Mouse (Mus musculus) right cerebral cortex, adult 18-20 months (tissue): ENCODE measurements around the gene Cabin1.

Experiments
- DNase-seq: peaks from one replicate; pipeline ENCODE4 v3.0.0; 2022; ENCODE audit warnings: mixed read lengths

Gene Cabin1

DNA sequence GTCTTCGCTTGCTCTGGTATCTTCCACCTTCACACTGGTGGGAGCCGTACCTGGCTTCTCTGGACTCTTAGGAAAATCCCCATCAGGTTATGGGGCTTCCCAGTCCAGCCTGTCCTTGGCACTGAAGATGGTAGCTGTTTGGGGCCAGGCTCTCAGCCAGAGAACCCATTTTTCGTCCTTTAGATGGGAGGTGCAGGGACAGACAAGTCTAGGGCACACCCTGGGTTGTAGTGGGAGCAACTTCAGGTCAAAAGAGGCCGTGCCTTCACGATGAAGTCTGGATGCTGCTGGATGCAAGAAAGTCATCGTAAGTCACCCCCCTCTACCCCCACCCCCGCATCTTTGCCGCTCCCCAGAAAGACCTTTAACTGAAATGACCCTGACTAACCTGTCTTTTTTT, 129.5 kb downstream of the Cabin1 start:
- no peak for DNase-seq

DNA sequence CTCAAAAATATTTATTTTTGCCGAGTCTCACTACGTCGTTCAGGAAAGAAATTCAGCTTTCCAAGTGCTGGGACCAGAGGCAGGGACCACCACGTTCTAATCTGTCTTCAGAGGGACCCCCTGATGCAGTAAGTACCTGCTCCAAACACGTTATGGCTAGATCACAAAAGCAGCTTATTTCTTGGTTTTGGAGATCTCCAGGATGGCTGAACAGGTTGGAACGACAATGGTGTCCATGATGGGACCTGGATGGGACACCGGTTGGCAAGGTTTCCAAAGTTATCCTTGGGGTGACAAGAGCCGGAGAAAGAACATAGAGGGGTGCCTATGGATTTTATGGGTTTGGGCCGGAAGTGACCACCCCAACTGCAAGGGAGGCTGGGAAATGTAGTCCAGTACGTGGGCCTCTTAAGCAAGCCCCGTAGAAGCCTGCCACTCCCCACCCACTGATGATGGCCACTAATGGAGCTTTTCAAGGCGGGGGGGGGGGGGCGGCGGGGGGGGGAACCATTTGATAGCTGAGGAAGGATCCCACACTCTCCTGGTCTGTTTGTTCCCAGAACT, 130.5 kb downstream of the Cabin1 start:
- no peak for DNase-seq

DNA sequence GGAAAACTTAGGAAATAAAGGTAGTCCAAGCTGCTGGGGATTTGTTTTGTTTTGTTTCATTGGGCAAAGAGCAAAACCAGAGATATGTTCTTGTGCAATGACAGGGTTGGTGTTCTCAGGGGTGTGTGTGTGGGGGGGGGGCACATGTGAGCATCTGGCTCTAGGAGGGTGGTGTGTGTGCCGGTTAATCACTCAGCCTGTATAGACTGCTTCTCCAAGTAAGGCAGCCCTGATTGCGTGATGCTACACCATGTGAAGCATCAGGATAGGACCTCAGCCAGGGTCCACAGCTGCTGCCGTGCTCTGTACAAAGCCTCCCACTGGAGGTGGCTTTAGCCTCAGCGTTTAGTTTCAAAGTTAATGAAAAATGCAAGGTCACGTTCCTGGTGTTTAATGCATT, 131.1 kb downstream of the Cabin1 start:
- no peak for DNase-seq

DNA sequence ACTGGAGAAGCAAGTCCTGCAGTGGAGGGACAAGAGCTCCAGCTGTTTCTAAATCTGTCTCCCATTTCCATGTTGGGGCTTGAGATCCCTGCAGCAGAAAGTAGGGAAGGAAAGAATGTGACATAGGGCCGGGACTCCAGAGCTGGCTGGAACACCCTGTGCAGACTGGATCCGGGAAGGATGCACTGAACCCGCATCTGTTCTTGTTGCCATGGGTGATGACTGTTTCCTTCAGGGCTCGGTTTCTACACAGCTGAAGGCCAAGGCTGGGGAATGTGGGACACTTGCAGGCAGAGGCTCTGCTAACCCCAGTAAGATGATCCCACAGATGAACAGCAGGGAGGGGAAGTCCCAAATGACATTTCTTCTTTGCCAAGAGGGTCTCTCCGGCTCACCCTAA, 131.5 kb downstream of the Cabin1 start:
- DNase-seq = no peak

DNA sequence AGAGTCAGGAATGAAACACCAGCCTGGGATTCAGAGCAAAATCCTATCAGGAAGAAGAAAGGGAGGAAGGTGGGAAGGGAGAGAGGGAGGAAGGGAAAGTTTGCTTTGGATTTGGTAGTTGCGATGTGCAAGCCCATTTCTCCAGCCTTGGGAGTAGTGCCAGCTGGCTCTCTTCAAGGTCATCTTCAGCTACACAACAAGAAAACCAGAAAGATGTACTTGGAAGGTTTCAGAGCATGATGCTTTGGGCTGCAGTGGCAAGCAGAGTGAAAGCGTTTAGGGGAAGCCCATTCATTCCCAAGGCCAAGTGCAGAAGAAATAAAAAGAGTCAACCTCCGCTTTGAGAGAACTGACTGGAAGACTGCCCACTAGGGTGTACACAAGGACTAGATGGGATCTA, 136.7 kb downstream of the Cabin1 start:
- no peak for DNase-seq

DNA sequence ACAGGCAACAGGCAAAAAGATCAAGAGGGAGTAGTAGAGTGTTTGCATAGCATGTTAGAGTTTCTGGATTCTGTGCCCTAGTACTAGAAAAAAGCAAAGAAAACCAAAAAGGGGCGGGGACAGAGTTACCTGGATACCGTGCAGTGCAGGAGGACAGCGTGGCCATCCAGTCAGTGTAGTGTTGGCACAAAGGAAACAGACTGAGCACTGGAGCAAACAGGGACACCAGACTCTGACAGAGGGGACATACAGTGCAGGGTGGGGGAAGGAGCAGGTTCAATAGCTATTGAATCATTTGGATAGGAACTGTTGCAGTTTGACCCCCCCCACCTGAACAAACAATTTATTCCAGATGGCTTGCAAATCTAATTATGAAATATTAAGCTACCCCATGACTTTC, 137.2 kb downstream of the Cabin1 start:
- DNase-seq = no peak

DNA sequence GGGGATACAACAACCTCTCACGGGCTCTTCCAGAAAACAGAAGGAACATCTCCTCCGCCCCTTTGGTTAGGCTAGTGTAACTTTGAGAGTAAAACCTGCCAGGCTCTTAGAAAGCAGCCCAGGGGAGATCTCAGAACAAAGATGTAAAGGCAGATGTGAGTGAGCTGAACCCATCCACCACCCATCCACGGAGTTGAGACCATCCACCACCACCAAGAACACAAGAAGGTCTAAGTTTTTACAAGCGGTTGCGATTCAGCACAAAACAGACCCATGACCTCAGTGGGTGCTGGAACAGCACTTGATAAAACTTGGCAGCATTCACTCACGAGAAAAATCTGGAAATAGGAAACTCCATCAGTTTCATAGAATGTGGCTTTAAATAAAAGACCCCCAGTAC, 138.2 kb downstream of the Cabin1 start:
- DNase-seq = no peak

DNA sequence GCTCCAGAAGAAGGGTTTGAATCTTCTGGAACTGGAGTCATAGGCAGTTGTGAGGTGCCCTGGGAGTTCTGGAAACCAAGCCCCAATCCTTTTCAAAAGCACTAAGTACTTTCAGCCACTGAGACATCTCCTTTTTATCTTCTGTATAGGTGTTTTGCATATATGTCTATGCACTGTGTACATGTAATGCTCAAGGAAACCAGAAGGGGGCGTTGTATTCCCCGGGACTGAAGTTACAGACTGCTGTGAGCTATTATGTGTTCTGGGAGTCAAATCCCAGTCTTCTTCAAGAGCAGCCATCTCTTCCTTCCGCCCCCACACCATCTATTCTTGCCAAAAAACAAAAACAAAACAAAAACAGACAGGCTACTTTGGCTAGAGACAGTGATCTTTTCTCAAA, 143.3 kb downstream of the Cabin1 start:
- no peak for DNase-seq

DNA sequence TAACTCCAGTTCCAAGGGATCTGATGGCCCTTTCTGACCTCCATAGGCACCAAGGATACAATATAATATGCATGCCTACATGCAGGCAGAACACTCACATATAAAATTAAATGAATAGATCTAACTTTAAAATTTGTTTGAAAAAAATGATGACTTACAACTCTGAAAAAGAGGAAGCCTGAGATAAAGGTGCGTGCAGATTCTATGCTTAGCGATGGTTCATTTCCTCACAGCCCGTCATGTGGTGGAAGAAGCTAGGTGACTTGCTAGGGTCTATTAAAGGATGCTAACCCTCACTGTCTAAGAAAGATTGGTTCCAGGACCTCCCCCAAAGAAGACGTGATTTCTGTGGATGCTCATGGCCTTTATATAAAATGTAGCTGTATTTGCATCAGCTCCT, 148.1 kb downstream of the Cabin1 start:
- no peak for DNase-seq

DNA sequence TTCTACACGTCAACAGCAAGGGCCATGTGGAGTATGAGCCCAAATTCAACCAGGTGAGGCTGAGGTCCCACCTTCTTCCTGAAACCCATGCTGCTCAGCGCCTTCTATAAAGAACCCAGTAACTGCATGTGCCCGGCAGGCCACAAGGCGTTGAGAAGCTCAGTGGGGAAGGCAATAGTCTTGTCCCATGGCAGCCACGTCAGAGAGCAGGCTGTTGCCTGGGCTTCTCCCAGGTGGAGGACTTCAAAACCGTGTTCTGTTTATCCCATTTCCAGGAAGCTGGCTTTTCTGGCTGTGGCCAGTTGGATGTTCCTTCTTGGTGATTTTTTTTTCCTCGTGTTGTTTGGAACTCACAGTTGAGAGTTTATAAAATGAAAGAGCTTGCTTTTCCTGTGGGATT, 153.7 kb downstream of the Cabin1 start:
- no peak for DNase-seq

DNA sequence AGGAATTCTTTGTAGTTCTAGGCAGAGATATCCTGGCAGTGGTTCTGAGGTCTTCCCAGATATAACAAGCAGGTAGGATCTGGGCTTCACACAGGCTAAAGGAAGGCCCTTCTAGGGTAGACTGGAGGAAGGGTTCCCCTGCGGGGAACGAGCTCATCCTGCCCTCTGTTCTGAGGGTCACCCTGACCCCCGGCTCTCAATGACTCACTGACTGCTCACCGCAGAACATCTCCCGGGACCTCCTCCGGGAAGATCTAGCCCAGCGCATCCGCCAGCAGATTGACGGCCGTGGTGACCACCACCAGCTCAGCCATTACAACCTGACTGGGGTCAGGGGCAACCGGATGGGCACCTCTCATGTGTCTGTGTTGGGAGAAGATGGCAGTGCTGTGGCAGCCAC, 155.2 kb downstream of the Cabin1 start:
- DNase-seq = no peak

DNA sequence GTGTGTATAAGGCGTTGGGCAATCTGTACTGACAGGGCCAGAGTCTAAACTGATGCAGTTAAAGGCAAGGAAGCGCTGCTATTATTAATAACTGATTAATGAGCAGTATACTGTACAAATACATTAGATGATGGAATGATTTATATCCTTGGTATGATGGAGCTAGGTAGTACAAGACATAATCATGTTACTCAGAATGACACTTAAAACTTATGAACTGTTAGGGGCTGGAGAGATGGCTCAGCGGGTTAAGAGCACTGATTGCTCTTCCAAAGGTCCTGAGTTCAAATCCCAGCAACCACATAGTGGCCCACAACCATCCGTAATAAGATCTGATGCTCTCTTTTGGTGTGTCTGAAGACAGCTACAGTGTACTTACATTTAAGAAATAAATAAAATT, 156.9 kb downstream of the Cabin1 start:
- DNase-seq = no peak

DNA sequence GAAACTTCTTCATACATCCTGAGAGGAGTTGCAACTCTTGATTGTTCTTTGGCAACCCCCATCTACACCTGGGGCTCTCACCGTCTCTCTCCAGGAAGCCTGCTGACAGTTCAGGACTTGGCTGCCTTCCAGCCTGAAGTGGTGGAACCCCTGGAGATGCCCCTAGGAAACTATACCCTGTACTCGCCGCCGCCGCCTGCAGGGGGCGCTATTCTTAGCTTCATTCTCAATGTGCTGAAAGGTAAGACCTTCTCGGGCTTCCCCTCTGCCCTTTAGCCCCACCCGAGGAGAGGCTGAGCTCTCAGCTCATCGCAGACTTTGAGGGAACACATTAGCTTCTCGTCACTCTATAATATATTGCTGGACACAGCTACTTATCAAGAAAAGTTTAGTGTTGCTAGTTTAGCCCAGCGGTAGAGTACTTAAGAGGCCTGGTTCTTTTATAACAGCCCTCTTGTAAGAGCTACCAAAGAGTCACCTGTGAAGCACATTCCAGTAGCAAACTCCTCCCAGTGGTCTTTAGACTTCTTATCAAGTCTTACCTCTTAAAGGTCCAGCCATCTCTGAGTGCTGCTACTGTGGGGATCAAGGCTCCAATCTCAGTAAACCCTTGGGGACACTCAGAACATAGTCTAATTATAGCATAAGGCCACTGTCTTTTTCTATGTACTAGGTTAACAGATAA, 158.8 kb downstream of the Cabin1 start:
- DNase-seq = no peak

DNA sequence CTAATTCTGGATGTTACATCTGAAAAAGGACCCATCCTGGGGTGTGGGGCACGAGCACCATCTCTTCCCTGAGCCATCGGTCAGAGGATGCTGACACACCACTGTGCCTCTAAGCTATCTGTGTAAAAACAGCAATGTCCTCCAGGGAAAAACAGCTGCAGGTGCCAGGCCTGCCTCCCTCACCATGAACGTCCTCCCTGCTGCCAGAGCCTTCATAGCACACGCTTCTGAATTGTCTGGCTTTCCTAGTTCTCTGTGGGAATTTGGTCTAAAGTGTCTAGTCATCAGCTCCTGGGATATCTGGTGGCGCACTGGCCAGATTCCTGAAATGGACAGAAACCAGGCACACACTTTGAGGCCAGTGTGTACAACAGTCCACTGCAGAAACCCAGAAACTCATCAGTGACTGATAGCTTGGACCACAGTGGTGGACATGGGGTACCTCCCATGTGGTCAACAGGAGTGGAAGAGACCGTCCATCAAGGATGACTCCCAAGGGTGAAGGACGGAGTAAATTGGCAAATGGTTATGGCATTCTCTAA, 163.9 kb downstream of the Cabin1 start:
- DNase-seq = no peak
